Mouse (Mus musculus) gastrocnemius, adult 2 months (tissue): ENCODE data around the gene Foxo6. TPM values are rescaled to one million over a fixed set of nuclear protein-coding genes. Genes with fewer than 3 reads are reported as not detected.

ENCODE experiments used
- DNase-seq: peaks from one replicate; pipeline ENCODE4 v3.0.0; 2022
- H3K27ac ChIP-seq: fragments of 200-600 bp; 2 replicates; pipeline ENCODE4 v1.8.1; 2022; ENCODE audit warnings: mild to moderate bottlenecking
- H3K4me3 ChIP-seq: fragments of 200-600 bp; 2 replicates; pipeline ENCODE4 v1.8.1; 2022; ENCODE audit warnings: mild to moderate bottlenecking, moderate library complexity
- CTCF ChIP-seq: fragments of 200-600 bp; IDR thresholded peaks from 2 replicates; pipeline ENCODE4 v1.8.1; 2022; ENCODE audit warnings: antibody characterized with exemption, mild to moderate bottlenecking, moderate library complexity
- intact Hi-C: fragments of 180-260 bp; cut with DNase I; formaldehyde crosslinking; loops from one replicate; pipeline ENCODE4 v1.15.1; 2025
- total RNA-seq, 2 experiments: library from RNA; stranded (reverse); gene quantifications; 2 replicates each; pipeline ENCODE4 v1.2.3; 2021

The Foxo6 gene
- total RNA-seq, 2 experiments from 2014 or later: 4.3 to 10.0 TPM

GRCm38 (mm10) chr4:120229505-120230255, 57.5 kb downstream of the Foxo6 start:
- intact Hi-C loops: loop anchor here (1.0 to 5.0 kb wide), 2 partner anchors 58 to 91 kb away; partner anchors contain the start of gene Foxo6
- Histone ChIP-seq H3K4me3 (no peak overlapping the region), H3K27ac (peak overlapping the region; percentile 35; the same call in 1 of the 2 replicates)
- DNase-seq: peak; percentile 63
- TF ChIP-seq CTCF: no peak

- no peak for DNase-seq
- intact Hi-C loops: loop anchor here (5.0 kb wide), 1 partner anchor 59 kb away; the partner anchor contains the start of gene Foxo6
- Histone ChIP-seq H3K27ac (no peak overlapping the region), H3K4me3 (no peak overlapping the region)
- TF ChIP-seq CTCF: no peak
Observed at GRCm38 (mm10) chr4:120228613-120229012, 58.5 kb downstream of the Foxo6 start.

- H3K4me3 ChIP-seq: no peak overlapping the region
- intact Hi-C loops: loop anchor here (5.0 kb wide), 1 partner anchor 60 kb away; the partner anchor contains the start of gene Foxo6
- no peak overlapping the region for H3K27ac ChIP-seq
- DNase-seq: no peak
- no peak for TF ChIP-seq CTCF
Observed at GRCm38 (mm10) chr4:120227224-120227623, 59.9 kb downstream of the Foxo6 start.

GRCm38 (mm10) chr4:120226682-120227081, 60.5 kb downstream of the Foxo6 start:
- no peak for DNase-seq
- Histone ChIP-seq H3K4me3 (no peak overlapping the region), H3K27ac (no peak overlapping the region)
- TF ChIP-seq CTCF: no peak
- intact Hi-C loops: loop anchor here (5.0 kb wide), 1 partner anchor 61 kb away; the partner anchor contains the start of gene Foxo6

- intact Hi-C loops: loop anchor here (1.0 to 5.0 kb wide), 3 partner anchors 62 to 144 kb away; partner anchors contain the start of gene Foxo6
- peak; percentile 86 for DNase-seq
- TF ChIP-seq CTCF: peak; percentile 96
- peak overlapping the region; percentile 13; the same call in 1 of the 2 replicates for H3K27ac ChIP-seq
- H3K4me3 ChIP-seq: no peak overlapping the region
Observed at GRCm38 (mm10) chr4:120225135-120225780, 61.9 kb downstream of the Foxo6 start.

DNA sequence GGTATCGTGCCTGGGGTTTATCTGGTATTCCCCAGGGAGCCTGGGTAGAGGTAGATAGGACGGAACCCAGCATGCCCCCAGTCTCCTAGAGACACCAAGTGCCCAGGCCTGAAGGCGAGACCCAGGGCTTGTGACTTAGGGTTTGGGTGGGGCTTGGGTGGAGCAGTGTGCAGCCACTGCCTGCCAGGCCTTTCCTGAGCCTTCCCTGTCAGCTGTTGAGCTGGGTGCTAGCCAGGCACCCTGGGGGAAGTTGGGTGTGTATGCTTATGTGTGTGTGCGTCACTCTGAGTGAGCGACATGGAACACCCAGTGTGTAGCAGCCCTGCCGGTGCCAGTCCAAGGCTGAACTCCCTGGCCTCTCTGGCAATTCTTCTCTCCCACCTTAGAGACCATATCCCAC, 63.3 kb downstream of the Foxo6 start:
- peak overlapping the region; percentile 65 for H3K27ac ChIP-seq
- peak; percentile 89 for DNase-seq
- no peak overlapping the region for H3K4me3 ChIP-seq
- intact Hi-C loops: loop anchor here (2.0 kb wide), 1 partner anchor 145 kb away; no protein-coding TSS in a partner anchor
- no peak for TF ChIP-seq CTCF

DNA sequence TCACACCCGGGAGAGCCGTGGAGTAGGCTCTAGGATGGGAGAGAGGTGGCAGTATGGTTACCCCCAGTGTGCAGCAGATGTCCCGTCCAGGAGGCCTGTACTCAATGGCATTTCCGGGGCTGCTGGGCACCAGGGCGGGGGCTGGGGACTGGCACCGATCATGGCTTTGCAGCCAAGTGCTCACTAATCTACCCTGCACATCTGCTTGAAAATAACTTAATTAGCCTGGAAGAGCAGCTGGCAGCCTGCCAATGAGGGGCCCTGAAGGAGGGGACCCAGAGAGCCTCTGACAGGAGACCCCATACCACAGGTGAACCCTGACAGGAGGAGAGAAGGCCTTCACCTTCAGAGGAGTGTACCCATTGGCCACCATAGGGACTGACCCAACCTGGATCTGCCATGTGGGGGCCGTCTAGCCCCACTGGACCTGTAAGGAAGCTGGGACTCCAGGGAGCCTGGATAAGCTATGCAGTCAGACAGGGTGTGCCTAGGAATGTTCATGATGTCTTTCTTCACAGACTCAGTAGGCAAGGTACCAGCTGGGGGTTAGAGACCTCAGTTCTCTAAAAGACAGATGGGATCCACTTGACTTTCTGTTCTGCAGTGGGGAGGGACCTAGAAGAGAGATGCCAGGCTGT, 63.9 kb downstream of the Foxo6 start:
- no peak for DNase-seq
- Histone ChIP-seq H3K4me3 (no peak overlapping the region), H3K27ac (peak overlapping the region; percentile 57)
- intact Hi-C loops: no loop called here
- TF ChIP-seq CTCF: no peak

DNA sequence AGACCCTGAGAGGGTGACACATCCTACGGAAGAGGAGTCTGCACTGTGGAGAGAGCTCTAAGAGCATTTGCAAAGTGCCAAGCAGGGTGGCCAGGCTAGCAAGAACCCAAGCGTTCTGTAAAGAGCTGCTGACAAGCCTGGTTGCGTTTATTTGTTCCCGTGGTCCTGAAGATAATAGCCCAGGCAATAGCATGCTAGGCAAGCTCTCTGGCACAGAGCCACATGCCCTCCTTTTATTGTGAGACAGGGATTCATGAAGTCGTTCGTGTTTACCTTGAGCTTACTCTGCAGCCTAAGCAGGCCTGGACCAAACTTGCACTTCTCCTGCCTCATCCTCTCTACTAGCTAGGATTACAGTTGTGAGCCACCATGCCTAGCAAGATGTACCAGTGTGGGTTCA, 65.4 kb downstream of the Foxo6 start:
- Histone ChIP-seq H3K4me3 (no peak overlapping the region), H3K27ac (no peak overlapping the region)
- no peak for TF ChIP-seq CTCF
- intact Hi-C loops: no loop called here
- no peak for DNase-seq

DNA sequence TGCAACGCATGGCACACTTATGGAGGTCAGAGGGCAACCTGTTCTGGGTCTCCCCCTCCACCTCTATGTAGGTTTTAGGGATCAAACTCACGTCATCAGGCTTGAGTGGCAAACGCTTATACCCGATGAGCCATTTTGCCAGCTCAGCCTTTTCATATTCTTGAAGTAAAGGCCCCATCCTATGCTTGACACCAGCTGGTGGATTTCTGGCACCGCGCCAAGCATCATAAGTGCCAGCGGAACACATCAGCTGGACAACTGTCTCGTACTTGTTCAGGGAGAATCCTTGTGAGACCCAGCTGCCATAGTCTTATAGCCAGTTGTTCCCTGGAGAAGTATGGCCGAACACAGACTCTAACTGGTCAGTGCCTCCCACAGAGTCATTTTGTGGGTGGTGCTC, 68.3 kb downstream of the Foxo6 start:
- intact Hi-C loops: no loop called here

More for the DNA sequence above, 68.3 kb downstream of the Foxo6 start:
- TF ChIP-seq CTCF: no peak
- Histone ChIP-seq H3K4me3 (no peak overlapping the region), H3K27ac (no peak overlapping the region)
- DNase-seq: no peak

Other genes with a start within 250 kb of the Foxo6 start
- not detected for gene AL607142.1, start 222.4 kb downstream of the Foxo6 start, total RNA-seq
- not detected for gene Edn2, start 126.1 kb downstream of the Foxo6 start, total RNA-seq
- 10 to 100 TPM; 46.3 to 52.4 TPM for gene Scmh1, start 117.9 kb upstream of the Foxo6 start, total RNA-seq
- gene Slfnl1, start 244.9 kb upstream of the Foxo6 start, total RNA-seq: under 1 TPM in 1 of 2 experiments, not detected in 1; 0.42 TPM